Mouse (Mus musculus): Measurements from ENCODE around the gene Ccnd2.

DNA sequence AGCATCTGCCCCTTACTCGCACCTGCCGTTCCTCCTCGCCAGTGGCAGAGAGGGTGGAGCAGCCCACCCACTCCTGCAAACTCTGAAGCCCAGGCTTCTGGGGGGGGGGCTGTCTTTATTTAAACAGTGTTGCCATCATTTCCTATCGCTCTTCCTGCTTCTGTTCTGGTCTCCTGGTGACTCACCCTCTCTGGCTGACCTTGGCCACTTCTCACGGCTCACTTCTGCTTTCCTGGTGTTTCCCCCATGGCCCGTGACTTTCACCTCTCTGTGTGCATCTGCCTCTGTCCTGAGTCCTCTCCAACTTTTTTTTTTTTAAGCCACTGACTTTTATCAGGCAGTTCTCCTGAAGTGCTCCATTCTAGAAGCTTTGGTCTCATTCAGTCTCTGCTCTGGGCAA, 10.8 kb upstream of the Ccnd2 start:
- TF ChIP-seq CTCF (IDR thresholded peaks at IDR 0.05; ENCODE audit: insufficient read depth, low read length) (no peak), POLR2A (IDR thresholded peaks at IDR 0.05; ENCODE audit: borderline replicate concordance, extremely low read depth, low read depth, low read length) (no peak)

All from lung, adult 2 months (tissue).